Comparison of ENCODE assay signal across 8 mouse cellular contexts in the genomic region with DNA sequence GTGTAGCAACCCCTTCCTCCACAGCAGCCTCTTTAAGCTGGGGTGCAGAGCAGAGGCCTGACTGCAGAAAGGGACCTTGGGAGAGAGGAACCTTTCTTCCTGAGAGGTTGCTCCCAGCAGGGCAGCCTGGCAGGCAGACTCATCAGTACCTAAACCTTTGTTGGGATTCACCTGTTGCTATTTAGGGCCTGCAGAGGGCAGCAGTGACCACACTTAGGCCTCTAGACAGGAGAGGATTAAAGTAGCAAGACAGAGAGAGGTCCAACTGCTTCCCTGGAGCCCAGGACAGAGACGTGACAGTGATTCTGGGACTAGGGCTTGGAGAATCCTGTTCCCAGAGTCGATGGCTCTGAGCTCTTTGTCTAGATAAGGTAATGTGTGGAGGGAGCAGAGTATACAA. TPM values are rescaled to one million over a fixed set of nuclear protein-coding genes. Genes with fewer than 3 reads are reported as not detected.
A peak's percentile ranks its signal among the peaks of the same experiment; 100 is the strongest.
DNase-seq lines count a peak whose midpoint lies in the region; ATAC-seq and TF ChIP-seq lines count a peak whose summit lies in the region.

No protein-coding gene starts in this region.

- peak; percentile 57 to 66 for DNase-seq in layer of hippocampus, postnatal 10 days (ENCODE audit: low spot score in 2 of 2)
- DNase-seq in layer of hippocampus, adult 9-10 months (ENCODE audit: low spot score) = no peak
- no peak for DNase-seq in Patski (ENCODE audit: low read depth, low spot score)
- DNase-seq in cerebellum, postnatal 10 days = peak; percentile 73 to 76
- DNase-seq in kidney, postnatal 25 days = peak; percentile 70 to 74
- peak; percentile 92 for DNase-seq in midbrain, embryonic 11.5 days (ENCODE audit: low spot score, missing footprints)
- DNase-seq in thymus, postnatal 10 days (ENCODE audit: low spot score in 2 of 2) = peak; percentile 31 to 56

- no peak overlapping the region for H3K4me2 ChIP-seq in heart, embryonic 15.5 days
- no peak overlapping the region for H3K4me2 ChIP-seq in midbrain, embryonic 11.5 days

- no peak overlapping the region for H3K9ac ChIP-seq in heart, embryonic 15.5 days
- no peak overlapping the region for H3K9ac ChIP-seq in midbrain, embryonic 11.5 days (ENCODE audit: low read length)

- CTCF ChIA-PET in Patski (lab: Charles Lee) = interaction anchor here (1.0 to 5.4 kb wide), 14 partner anchors 9 to 154 kb away, joined by 3 to 81 read pairs (median 8); a partner anchor contains a TSS

- H3K36me3 ChIP-seq in heart, embryonic 15.5 days = no peaks in the 10 kb centered on the region
- H3K36me3 ChIP-seq in midbrain, embryonic 11.5 days (ENCODE audit: control insufficient read depth, insufficient read depth, low read length) = no peaks in the 10 kb centered on the region

- peak; percentile 94 for TF ChIP-seq CTCF in Patski (IDR thresholded peaks at IDR 0.05)

- POLR2A ChIA-PET in Patski (lab: Charles Lee) = interaction anchor here (0.9 to 2.7 kb wide), 3 partner anchors 13 to 42 kb away, joined by 3 to 10 read pairs (median 3); a partner anchor contains a TSS

- peaks cover 3% of the 10 kb centered on the region for H3K27me3 ChIP-seq in Patski
- peaks cover 21% of the 10 kb centered on the region for H3K27me3 ChIP-seq in heart, embryonic 15.5 days
- H3K27me3 ChIP-seq in midbrain, embryonic 11.5 days (ENCODE audit: control insufficient read depth, insufficient read depth, low read length) = no peaks in the 10 kb centered on the region

- in situ Hi-C loops in Patski (cut with MboI; ENCODE audit: low pct_unique_long_range_greater_than_20kb) = no loop called here

- H3K4me1 ChIP-seq in heart, embryonic 15.5 days (replicated peaks) = peaks cover 31% of the 10 kb centered on the region
- H3K4me1 ChIP-seq in midbrain, embryonic 11.5 days (ENCODE audit: control insufficient read depth, insufficient read depth, low read length) = no peaks in the 10 kb centered on the region

- peak; percentile 71 for ATAC-seq in Patski
- ATAC-seq in heart, embryonic 15.5 days (replicated peaks; ENCODE audit: insufficient number of reproducible peaks, insufficient read depth, low FRiP score, low read depth) = peak; percentile 61
- peak; percentile 79 for ATAC-seq in midbrain, embryonic 11.5 days (ENCODE audit: low FRiP score)

- no peak overlapping the region for H3K4me3 ChIP-seq in heart, embryonic 15.5 days
- no peak overlapping the region for H3K4me3 ChIP-seq in midbrain, embryonic 11.5 days (ENCODE audit: low read depth, low read length)

- 0% methylated on average over 2 of the region's 2 CpGs for WGBS in heart, embryonic 15.5 days
- WGBS in midbrain, embryonic 11.5 days = 2% methylated on average over 2 of the region's 2 CpGs

- no peaks in the 10 kb centered on the region for H3K9me3 ChIP-seq in heart, embryonic 15.5 days (replicated peaks)
- no peaks in the 10 kb centered on the region for H3K9me3 ChIP-seq in midbrain, embryonic 11.5 days (ENCODE audit: control insufficient read depth, low read length)

- peak overlapping the region; percentile 73 for H3K27ac ChIP-seq in heart, embryonic 15.5 days
- no peak overlapping the region for H3K27ac ChIP-seq in midbrain, embryonic 11.5 days (ENCODE audit: low read depth, low read length)

RNA-seq across cellular contexts. Expression of a gene that starts 7.5 kb away (rescaled TPM):
- total RNA-seq in layer of hippocampus, postnatal 10 days (2021) = under 1 TPM; 0.78 to 0.96 TPM
- polyA plus RNA-seq in Patski (2021) = not detected
- 1.7 and 2.9 TPM in 2 replicates for polyA plus RNA-seq in heart, embryonic 15.5 days (2015; fragmentation: Nextera tagmentation; extraction: Ambion mirVana)
- polyA plus RNA-seq in midbrain, embryonic 11.5 days (2014; fragmentation: Nextera tagmentation; extraction: Ambion mirVana) = 1.2 and 1.3 TPM in 2 replicates

RNA-seq across cellular contexts. Expression of a gene that starts 12.4 kb away (rescaled TPM):
- 10 to 100 TPM; 51.5 to 55.1 TPM for total RNA-seq in layer of hippocampus, postnatal 10 days (2021)
- 5.1 TPM for polyA plus RNA-seq in Patski (2021)
- polyA plus RNA-seq in heart, embryonic 15.5 days (2015; fragmentation: Nextera tagmentation; extraction: Ambion mirVana) = 2.7 and 4.0 TPM in 2 replicates
- 3.7 and 4.2 TPM in 2 replicates for polyA plus RNA-seq in midbrain, embryonic 11.5 days (2014; fragmentation: Nextera tagmentation; extraction: Ambion mirVana)

RNA-seq across cellular contexts. Expression of a gene that starts 41.2 kb away (rescaled TPM):
- 1 to 10 TPM; 9.5 to 10.0 TPM for total RNA-seq in layer of hippocampus, postnatal 10 days (2021)
- polyA plus RNA-seq in Patski (2021) = 7.9 TPM
- 9.5 and 10.1 TPM in 2 replicates for polyA plus RNA-seq in heart, embryonic 15.5 days (2015; fragmentation: Nextera tagmentation; extraction: Ambion mirVana)
- 10.8 and 11.0 TPM in 2 replicates for polyA plus RNA-seq in midbrain, embryonic 11.5 days (2014; fragmentation: Nextera tagmentation; extraction: Ambion mirVana)

RNA-seq across cellular contexts. Expression of a gene that starts 45.4 kb away (rescaled TPM):
- 1 to 10 TPM; 5.8 to 7.6 TPM for total RNA-seq in layer of hippocampus, postnatal 10 days (2021)
- polyA plus RNA-seq in Patski (2021) = 0.06 TPM
- polyA plus RNA-seq in heart, embryonic 15.5 days (2015; fragmentation: Nextera tagmentation; extraction: Ambion mirVana) = 3.8 and 11.6 TPM in 2 replicates
- 0.59 and 0.95 TPM in 2 replicates for polyA plus RNA-seq in midbrain, embryonic 11.5 days (2014; fragmentation: Nextera tagmentation; extraction: Ambion mirVana)

Comparison
In these comparisons a context has a peak if more than half of its experiments do, and no peak if none do; other contexts are left out.
1. DNase-seq: peak in layer of hippocampus, postnatal 10 days (2 of 2), cerebellum, postnatal 10 days (2 of 2), kidney, postnatal 25 days (2 of 2), midbrain, embryonic 11.5 days (single experiment) and thymus, postnatal 10 days (2 of 2); none in layer of hippocampus, adult 9-10 months (single experiment) and Patski (single experiment).
2. Peak in every context shown above with its lines, with median percentiles within 50 percentile points of each other: ATAC-seq.